Mouse (Mus musculus) stomach, embryonic 14.5 days (tissue): ENCODE results near the gene Prr14. TPM values are rescaled to one million over a fixed set of nuclear protein-coding genes. Genes with fewer than 3 reads are reported as not detected.
"Not testable (repeated sequence)": the region's sequence is repeated elsewhere in the genome, so short reads cannot be mapped to it uniquely, and the experiment has no call there.

Experiments used
- ATAC-seq: fragments of 200-750 bp; cut with Nextera tagmentation; 2 replicates; pipeline ENCODE4 v1.8.0; 2017; ENCODE audit warnings: low read depth, moderate TSS enrichment; ENCODE audit not compliant: insufficient number of reproducible peaks, insufficient read depth, low FRiP score
- H3K27ac ChIP-seq: fragments of 300-500 bp; sonication (generic); 2 replicates; pipeline ENCODE4 v1.5.1; 2014; ENCODE audit warnings: mild to moderate bottlenecking, low read length, moderate library complexity, mixed read lengths
- H3K27me3 ChIP-seq: fragments of 300-500 bp; sonication (generic); 2 replicates; pipeline ENCODE4 v1.6.1; 2014; ENCODE audit warnings: low read length, control low read depth, mixed read lengths; ENCODE audit not compliant: control insufficient read depth, insufficient read depth
- H3K36me3 ChIP-seq: fragments of 300-500 bp; sonication (generic); 2 replicates; pipeline ENCODE4 v1.6.1; 2014; ENCODE audit warnings: mild to moderate bottlenecking, control low read depth, low read length, moderate library complexity, mixed read lengths; ENCODE audit not compliant: control insufficient read depth, insufficient read depth
- H3K4me1 ChIP-seq: fragments of 300-500 bp; sonication (generic); 2 replicates; pipeline ENCODE4 v1.6.1; 2014; ENCODE audit warnings: low read length, control low read depth, mixed read lengths; ENCODE audit not compliant: control insufficient read depth, insufficient read depth
- H3K4me2 ChIP-seq: fragments of 300-500 bp; sonication (generic); replicated peaks from 2 replicates; pipeline ENCODE4 v1.6.1; 2014; ENCODE audit warnings: low read depth, low read length, control low read depth
- H3K4me3 ChIP-seq: fragments of 300-500 bp; sonication (generic); 2 replicates; pipeline ENCODE4 v1.5.1; 2014; ENCODE audit warnings: low read depth, low read length, control low read depth
- H3K9ac ChIP-seq: fragments of 300-500 bp; sonication (generic); replicated peaks from 2 replicates; pipeline ENCODE4 v1.6.1; 2014; ENCODE audit warnings: low read depth, mild to moderate bottlenecking, control low read depth, low read length, moderate library complexity, mixed read lengths
- H3K9me3 ChIP-seq: fragments of 300-500 bp; sonication (generic); 2 replicates; pipeline ENCODE4 v1.6.1; 2016; ENCODE audit warnings: low read depth, low read length, control low read depth; ENCODE audit not compliant: control insufficient read depth
- WGBS: fragments of 180-500 bp; shearing (Covaris S2); extraction: QIAGEN DNeasy Blood & Tissue Kit; methylation state at CpG from one replicate; pipeline ENCODE4 v1.1.7; 2014; 5-methylcytosine and 5-hydroxymethylcytosine counted together
- polyA plus RNA-seq: library from polyadenylated mRNA; unstranded; fragments of >200 nt; fragmentation: Nextera tagmentation; extraction: Ambion mirVana; gene quantifications from 2 replicates; pipeline ENCODE4 v1.2.1, GENCODE M21; 2014

The Prr14 gene
- 49.9 and 55.0 TPM in 2 replicates for polyA plus RNA-seq

- not testable (repeated sequence) for H3K4me1 ChIP-seq, H3K4me2 ChIP-seq, H3K9me3 ChIP-seq, ATAC-seq, H3K4me3 ChIP-seq, H3K9ac ChIP-seq, H3K27ac ChIP-seq, H3K27me3 ChIP-seq
- 98% methylated on average over 8 of the region's 8 CpGs for WGBS
- H3K36me3 ChIP-seq, result peaks cover 26% of the 10 kb centered on the region; the same call in 1 of the 2 replicates
Measured at GRCm38 (mm10) chr7:127459311-127459710, at the start of gene Prr14. TSS of gene Prr14 (plus strand) at chr7:127459611.

DNA sequence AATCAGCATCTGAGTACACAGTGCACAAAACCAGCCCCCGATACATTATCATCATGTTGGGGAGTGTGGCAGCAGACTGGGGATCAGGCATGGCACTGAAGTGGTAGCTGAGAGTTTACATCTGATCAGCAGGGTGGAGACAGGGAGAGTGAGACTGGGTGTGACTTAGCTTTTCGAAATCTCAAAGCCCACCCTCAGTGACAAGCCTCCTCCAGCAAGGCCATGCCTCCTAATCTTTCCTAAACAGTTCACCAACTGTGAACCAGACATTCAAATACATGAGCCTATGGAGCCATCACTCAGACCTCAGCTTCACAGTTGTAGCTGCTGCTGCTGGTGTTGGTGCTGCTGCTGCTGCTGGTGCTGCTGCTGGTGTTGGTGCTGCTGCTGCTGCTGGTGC lies 48.0 kb upstream of the Prr14 start:
- Histone ChIP-seq H3K9me3 (no peaks in the 10 kb centered on the region), H3K27me3 (no peaks in the 10 kb centered on the region), H3K4me1 (no peaks in the 10 kb centered on the region), H3K4me3 (no peak overlapping the region), H3K36me3 (no peaks in the 10 kb centered on the region), H3K9ac (no peak overlapping the region), H3K27ac (no peak overlapping the region), H3K4me2 (no peak overlapping the region)
- no peak for ATAC-seq
- WGBS, result 72% methylated on average over 2 of the region's 2 CpGs

DNA sequence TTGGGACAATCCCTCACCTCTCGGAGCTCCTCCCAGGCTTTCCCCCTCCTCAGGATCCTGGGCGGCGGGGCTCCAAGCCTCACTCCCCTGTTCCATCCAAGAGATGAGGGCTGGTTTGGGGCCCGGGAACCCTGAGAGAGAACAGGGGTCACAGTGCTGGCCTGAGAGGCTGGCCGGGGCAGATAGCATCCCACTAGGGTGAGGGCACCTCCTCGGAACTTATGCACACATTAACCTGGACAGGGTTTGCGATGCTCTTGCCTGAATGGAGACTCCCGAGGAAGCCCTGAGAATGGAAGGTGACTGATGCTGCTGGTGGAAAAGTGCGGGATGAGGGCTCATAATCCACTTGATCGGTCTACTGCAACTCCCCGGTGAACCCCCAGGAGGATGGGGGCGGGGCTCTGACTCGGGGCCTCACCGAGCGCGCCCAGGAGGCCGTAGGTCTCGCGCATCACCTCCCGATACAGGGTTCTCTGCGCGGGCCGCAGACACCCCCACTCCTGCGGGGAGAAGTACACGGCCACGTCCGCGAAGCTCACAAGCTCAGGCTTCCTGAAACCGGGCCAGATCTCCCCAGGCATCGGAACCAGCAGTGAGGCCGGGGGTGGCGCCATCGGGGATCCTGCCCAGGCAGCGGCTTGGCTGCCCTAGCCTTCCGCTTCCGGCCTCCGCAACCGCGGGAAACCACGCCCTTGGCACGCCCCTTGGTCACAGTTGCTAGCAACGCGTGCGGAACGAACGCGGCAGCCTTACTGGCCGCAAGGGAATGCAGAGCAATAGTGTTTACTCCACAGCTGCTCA lies 37.8 kb upstream of the Prr14 start, which contains the start of gene Zfp688:
TSS of gene Zfp688 (minus strand) at position 681 of the 804 bp plus-strand sequence.
- peak within 1 kb of the TSS; percentile 76 for H3K9ac ChIP-seq
- peak within 1 kb of the TSS; percentile 55; the same call in 1 of the 2 replicates for H3K27ac ChIP-seq
- no peaks in the 10 kb centered on the region for H3K9me3 ChIP-seq
- H3K4me1 ChIP-seq, result peaks cover 9% of the 10 kb centered on the region; the same call in 1 of the 2 replicates
- H3K4me3 ChIP-seq, result peak within 1 kb of the TSS; percentile 82
- WGBS, result 1% methylated on average over 48 of the region's 48 CpGs
- H3K4me2 ChIP-seq, result peak within 1 kb of the TSS; percentile 97
- H3K27me3 ChIP-seq, result no peaks in the 10 kb centered on the region
- H3K36me3 ChIP-seq, result no peaks in the 10 kb centered on the region
- ATAC-seq, result peak; percentile 94

DNA sequence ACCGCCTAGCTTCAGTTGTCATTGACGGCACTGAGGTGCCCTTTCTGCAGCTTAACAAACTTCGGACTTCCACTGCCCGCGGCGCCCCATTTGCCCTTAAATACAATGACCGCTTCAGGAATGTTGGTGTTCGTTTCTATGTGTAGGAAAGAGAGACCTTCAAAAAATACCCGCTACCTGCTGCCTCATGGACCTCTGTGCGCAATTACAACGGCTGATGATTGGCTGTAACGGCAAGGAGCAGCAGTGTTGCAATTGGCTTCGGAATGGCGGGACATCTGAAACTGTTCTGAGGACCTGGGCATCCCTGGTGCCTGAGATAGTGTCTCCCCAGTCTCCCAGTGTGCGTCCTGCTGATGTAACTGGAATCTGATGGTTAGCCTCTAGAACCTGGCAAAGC lies 37.2 kb upstream of the Prr14 start:
- no peaks in the 10 kb centered on the region for H3K27me3 ChIP-seq
- 2% methylated on average over 15 of the region's 15 CpGs for WGBS
- peak; percentile 43; the same call in 1 of the 2 replicates for ATAC-seq
- H3K4me1 ChIP-seq, result peaks cover 9% of the 10 kb centered on the region; the same call in 1 of the 2 replicates
- peak overlapping the region; percentile 97 for H3K4me2 ChIP-seq
- H3K36me3 ChIP-seq, result no peaks in the 10 kb centered on the region
- H3K27ac ChIP-seq, result no peak overlapping the region
- H3K9ac ChIP-seq, result peak overlapping the region; percentile 76; the same call in 1 of the 2 replicates
- peak overlapping the region; percentile 82 for H3K4me3 ChIP-seq
- no peaks in the 10 kb centered on the region for H3K9me3 ChIP-seq

- H3K27ac ChIP-seq, result no peak overlapping the region
- no peak overlapping the region for H3K9ac ChIP-seq
- no peak for ATAC-seq
- H3K4me2 ChIP-seq, result no peak overlapping the region
- H3K9me3 ChIP-seq, result no peaks in the 10 kb centered on the region
- H3K36me3 ChIP-seq, result no peaks in the 10 kb centered on the region
- H3K4me1 ChIP-seq, result peaks cover 9% of the 10 kb centered on the region; the same call in 1 of the 2 replicates
- H3K4me3 ChIP-seq, result no peak overlapping the region
- WGBS, result 89% methylated on average over 3 of the region's 3 CpGs
- H3K27me3 ChIP-seq, result no peaks in the 10 kb centered on the region
Measured at GRCm38 (mm10) chr7:127425291-127425690, 34.1 kb upstream of the Prr14 start.

GRCm38 (mm10) chr7:127425911-127426310 lies 33.5 kb upstream of the Prr14 start:
- peaks cover 9% of the 10 kb centered on the region; the same call in 1 of the 2 replicates for H3K4me1 ChIP-seq
- no peak overlapping the region for H3K4me2 ChIP-seq
- H3K27me3 ChIP-seq, result no peaks in the 10 kb centered on the region
- no peak overlapping the region for H3K4me3 ChIP-seq
- 84% methylated on average over 2 of the region's 2 CpGs for WGBS
- no peak overlapping the region for H3K9ac ChIP-seq
- no peak overlapping the region for H3K27ac ChIP-seq
- no peaks in the 10 kb centered on the region for H3K9me3 ChIP-seq
- H3K36me3 ChIP-seq, result no peaks in the 10 kb centered on the region
- ATAC-seq, result no peak

GRCm38 (mm10) chr7:127426354-127426753 lies 33.1 kb upstream of the Prr14 start:
- no peaks in the 10 kb centered on the region for H3K36me3 ChIP-seq
- 65% methylated on average over 3 of the region's 3 CpGs for WGBS
- no peaks in the 10 kb centered on the region for H3K27me3 ChIP-seq
- no peak overlapping the region for H3K27ac ChIP-seq
- H3K4me3 ChIP-seq, result no peak overlapping the region
- H3K4me1 ChIP-seq, result peaks cover 5% of the 10 kb centered on the region; the same call in 1 of the 2 replicates
- no peak for ATAC-seq
- H3K9ac ChIP-seq, result no peak overlapping the region
- H3K4me2 ChIP-seq, result no peak overlapping the region
- H3K9me3 ChIP-seq, result no peaks in the 10 kb centered on the region

- Histone ChIP-seq H3K9me3 (peaks cover 7% of the 10 kb centered on the region; the same call in 1 of the 2 replicates), H3K4me1 (no peaks in the 10 kb centered on the region), H3K27ac (no peak overlapping the region), H3K4me2 (no peak overlapping the region), H3K27me3 (no peaks in the 10 kb centered on the region), H3K36me3 (no peaks in the 10 kb centered on the region), H3K9ac (no peak overlapping the region), H3K4me3 (no peak overlapping the region)
- ATAC-seq, result no peak
- 87% methylated on average over 4 of the region's 4 CpGs for WGBS
Measured at GRCm38 (mm10) chr7:127435206-127435605, 24.2 kb upstream of the Prr14 start.
